Mouse (Mus musculus) limb, embryonic 14.5 days (tissue): ENCODE measurements around the gene Phgdh. TPM values are rescaled to one million over a fixed set of nuclear protein-coding genes. Genes with fewer than 3 reads are reported as not detected.
A peak's percentile ranks its signal among the peaks of the same experiment; 100 is the strongest.

Experiments used
- ATAC-seq: fragments of 200-750 bp; cut with Nextera tagmentation; 2 replicates; pipeline ENCODE4 v1.8.0; 2017; ENCODE audit warnings: low read depth, moderate number of reproducible peaks, moderate TSS enrichment; ENCODE audit not compliant: low FRiP score
- DNase-seq: peaks from one replicate; pipeline ENCODE4 v3.0.0-alpha.2; 2015; ENCODE audit warnings: low spot score
- H3K27ac ChIP-seq: fragments of 300-500 bp; sonication (generic); replicated peaks from 2 replicates; pipeline ENCODE4 v1.5.1; 2014; ENCODE audit warnings: low read depth, mild to moderate bottlenecking, low read length, moderate library complexity, mixed read lengths
- H3K27me3 ChIP-seq: fragments of 300-500 bp; sonication (generic); 2 replicates; pipeline ENCODE4 v1.6.1; 2014; ENCODE audit warnings: low read length, mixed read lengths; ENCODE audit not compliant: control insufficient read depth, insufficient read depth
- H3K36me3 ChIP-seq: fragments of 300-500 bp; sonication (generic); 2 replicates; pipeline ENCODE4 v1.6.1; 2014; ENCODE audit warnings: mild to moderate bottlenecking, low read length, moderate library complexity, mixed read lengths; ENCODE audit not compliant: control insufficient read depth, insufficient read depth
- H3K4me1 ChIP-seq: fragments of 300-500 bp; sonication (generic); 2 replicates; pipeline ENCODE4 v1.6.1; 2014; ENCODE audit warnings: antibody characterized with exemption, low read length, mixed read lengths; ENCODE audit not compliant: control insufficient read depth, insufficient read depth
- H3K4me2 ChIP-seq: fragments of 300-500 bp; sonication (generic); replicated peaks from 2 replicates; pipeline ENCODE4 v1.6.1; 2014; ENCODE audit warnings: low read depth, mild to moderate bottlenecking, low read length, moderate library complexity; ENCODE audit not compliant: severe bottlenecking
- H3K4me3 ChIP-seq: fragments of 300-500 bp; sonication (generic); replicated peaks from 2 replicates; pipeline ENCODE4 v1.5.1; 2014; ENCODE audit warnings: low read length
- H3K9ac ChIP-seq: fragments of 300-500 bp; sonication (generic); 2 replicates; pipeline ENCODE4 v1.6.1; 2014; ENCODE audit warnings: mild to moderate bottlenecking, low read depth, low read length, moderate library complexity; ENCODE audit not compliant: severe bottlenecking
- H3K9me3 ChIP-seq: fragments of 300-500 bp; sonication (generic); 2 replicates; pipeline ENCODE4 v1.6.1; 2016; ENCODE audit warnings: low read length; ENCODE audit not compliant: control insufficient read depth
- POLR2A ChIP-seq: fragments of 200-500 bp; IDR thresholded peaks from 2 replicates; pipeline ENCODE4 v1.8.0; 2012; ENCODE audit warnings: inconsistent platforms, mild to moderate bottlenecking, moderate library complexity, borderline replicate concordance; ENCODE audit not compliant: insufficient read depth, insufficient read length; ENCODE audit errors: extremely low read depth
- WGBS: fragments of 180-500 bp; shearing (Covaris S2); extraction: QIAGEN DNeasy Blood & Tissue Kit; methylation state at CpG from one replicate; pipeline ENCODE4 v1.1.7; 2014; 5-methylcytosine and 5-hydroxymethylcytosine counted together
- polyA plus RNA-seq, 2 experiments: library from polyadenylated mRNA; depleted of rRNA in 1 of 2; stranded (reverse) in 1 of 2; unstranded in 1 of 2; fragments of >200 nt; fragmentation: Nextera tagmentation in 1 of 2; extraction: Ambion mirVana in 1 of 2; gene quantifications; 2 replicates each; pipeline versions ENCODE4 v1.2.1 to v1.2.3; 2012 to 2014

Phgdh gene
- polyA plus RNA-seq, 2 experiments: 135 to 219 TPM

DNA sequence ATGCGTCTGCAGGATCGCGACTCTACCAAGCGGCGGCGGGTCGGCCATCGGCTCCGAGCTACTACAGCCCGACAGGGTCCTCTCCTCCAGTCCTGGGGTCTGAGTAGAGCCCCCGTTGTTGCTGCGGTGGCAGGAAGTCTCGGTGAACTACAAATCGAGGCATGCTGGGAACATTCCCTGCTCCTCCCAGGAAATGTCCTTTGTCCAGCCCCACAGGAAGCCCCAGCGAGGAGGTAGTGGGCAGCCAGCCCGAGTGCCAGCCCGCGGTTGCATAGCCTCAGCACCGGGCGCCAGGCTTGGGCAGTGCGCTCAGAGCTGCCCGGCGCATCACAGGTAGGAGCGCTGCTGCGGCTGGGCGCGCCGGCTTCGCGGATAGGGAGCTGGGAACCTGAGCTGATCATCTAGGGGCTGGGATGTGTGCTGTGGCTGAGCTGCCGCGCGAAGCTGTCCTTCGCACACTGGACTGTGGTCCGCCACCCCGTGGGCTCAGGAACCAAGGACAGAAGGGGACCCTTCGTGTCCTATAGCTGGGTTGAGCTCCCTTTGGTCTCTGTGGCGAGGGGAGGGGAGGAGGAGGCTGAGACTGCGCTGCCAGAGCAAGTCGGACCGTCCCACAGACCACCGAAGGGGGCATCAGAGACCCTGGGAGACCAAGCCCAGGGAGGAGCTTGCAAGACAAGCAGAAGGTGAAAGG lies 42.6 kb upstream of the Phgdh start, which contains the start of gene Zfp697:
TSS of gene Zfp697 (plus strand) at position 216 of the 694 bp plus-strand sequence.
- peak within 1 kb of the TSS; percentile 85 for H3K4me2 ChIP-seq
- H3K27me3 ChIP-seq: no peaks in the 10 kb centered on the region
- peaks cover 14% of the 10 kb centered on the region for H3K4me1 ChIP-seq
- TF ChIP-seq POLR2A: peak; percentile 61; the same call in 1 of the 2 replicates
- H3K36me3 ChIP-seq: no peaks in the 10 kb centered on the region
- DNase-seq: peak; percentile 85
- H3K4me3 ChIP-seq: peak within 1 kb of the TSS; percentile 72
- H3K9me3 ChIP-seq: no peaks in the 10 kb centered on the region
- ATAC-seq: peak; percentile 88
- under 1% methylated on average over 37 of the region's 42 CpGs for WGBS
- H3K27ac ChIP-seq: peak within 1 kb of the TSS; percentile 46; the same call in 1 of the 2 replicates
- H3K9ac ChIP-seq: peak within 1 kb of the TSS; percentile 80

DNA sequence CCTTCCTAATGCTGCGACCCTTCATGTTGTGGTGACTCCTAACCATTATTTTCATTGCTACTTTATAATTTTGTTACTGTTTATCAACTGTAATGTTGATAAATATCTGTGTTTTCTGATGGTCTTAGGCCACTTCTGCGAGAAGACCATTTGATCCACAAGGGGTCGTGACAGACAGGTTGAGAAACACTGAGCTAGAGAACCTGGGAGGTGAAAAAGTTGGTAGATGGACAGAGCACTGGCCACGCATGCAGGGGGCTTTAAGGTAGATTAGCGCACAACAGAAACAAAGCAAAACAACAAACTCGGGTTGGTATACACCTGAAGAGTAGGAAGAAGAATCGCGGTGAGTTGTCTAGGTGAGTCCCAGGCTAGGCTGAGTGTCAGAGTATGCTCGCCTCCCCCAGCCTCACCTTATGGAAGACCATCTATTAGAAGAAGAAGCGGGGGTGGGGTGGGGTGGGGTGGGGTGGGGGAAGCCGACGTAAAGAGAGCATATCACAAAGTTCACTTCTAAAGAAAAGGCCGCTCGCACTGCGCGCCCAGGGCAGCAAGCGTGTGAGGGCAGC lies 42.0 kb upstream of the Phgdh start:
- H3K9me3 ChIP-seq: no peaks in the 10 kb centered on the region
- 0 out of 2 replicates have a peak overlapping the region, but pooled peaks have one; percentile 46 for H3K27ac ChIP-seq
- peak overlapping the region; percentile 80 for H3K9ac ChIP-seq
- H3K36me3 ChIP-seq: no peaks in the 10 kb centered on the region
- TF ChIP-seq POLR2A: no peak
- DNase-seq (no peak), ATAC-seq (peak; percentile 21)
- H3K27me3 ChIP-seq: no peaks in the 10 kb centered on the region
- WGBS: 9% methylated on average over 17 of the region's 17 CpGs
- peaks cover 14% of the 10 kb centered on the region for H3K4me1 ChIP-seq
- peak overlapping the region; percentile 85 for H3K4me2 ChIP-seq
- H3K4me3 ChIP-seq: peak overlapping the region; percentile 72

GRCm38 (mm10) chr3:98379236-98379635 lies 39.4 kb upstream of the Phgdh start:
- Histone ChIP-seq H3K36me3 (no peaks in the 10 kb centered on the region), H3K4me3 (no peak overlapping the region), H3K9me3 (no peaks in the 10 kb centered on the region), H3K9ac (no peak overlapping the region), H3K27me3 (no peaks in the 10 kb centered on the region), H3K4me1 (peaks cover 14% of the 10 kb centered on the region), H3K27ac (no peak overlapping the region), H3K4me2 (no peak overlapping the region)
- TF ChIP-seq POLR2A: no peak
- 18% methylated on average over 7 of the region's 7 CpGs for WGBS
- DNase-seq: no peak
- ATAC-seq: no peak

GRCm38 (mm10) chr3:98378267-98378666 lies 38.5 kb upstream of the Phgdh start:
- no peak for DNase-seq
- 82% methylated on average over 4 of the region's 4 CpGs for WGBS
- Histone ChIP-seq H3K27me3 (no peaks in the 10 kb centered on the region), H3K36me3 (no peaks in the 10 kb centered on the region), H3K9ac (no peak overlapping the region), H3K27ac (no peak overlapping the region), H3K4me1 (peaks cover 10% of the 10 kb centered on the region), H3K9me3 (no peaks in the 10 kb centered on the region), H3K4me2 (no peak overlapping the region), H3K4me3 (no peak overlapping the region)
- no peak for ATAC-seq
- TF ChIP-seq POLR2A: no peak

DNA sequence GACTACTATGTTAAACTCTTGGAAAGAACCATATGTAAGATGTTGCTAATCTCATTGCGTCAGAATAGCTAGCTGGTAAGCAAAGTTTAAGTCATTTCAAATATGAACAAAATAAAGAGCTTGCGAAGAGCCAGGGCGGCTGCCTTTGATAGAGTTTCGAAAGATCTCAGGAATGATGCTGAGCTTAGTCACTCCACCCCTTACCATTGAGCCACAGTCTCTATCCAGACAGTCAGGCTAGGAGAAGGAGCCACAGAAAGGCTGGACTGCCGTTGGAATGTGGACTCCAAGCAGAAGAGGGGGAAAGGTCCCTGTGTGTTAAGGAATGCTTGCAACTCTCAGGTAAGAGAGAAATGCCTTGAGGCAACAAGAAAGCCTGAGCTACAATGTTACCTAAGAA lies 35.2 kb upstream of the Phgdh start:
- no peak for DNase-seq
- no peak for ATAC-seq
- Histone ChIP-seq H3K36me3 (no peaks in the 10 kb centered on the region), H3K4me3 (no peak overlapping the region), H3K9me3 (no peaks in the 10 kb centered on the region), H3K27ac (no peak overlapping the region), H3K27me3 (no peaks in the 10 kb centered on the region), H3K4me2 (no peak overlapping the region), H3K4me1 (no peaks in the 10 kb centered on the region), H3K9ac (no peak overlapping the region)
- WGBS: 81% methylated on average over 5 of the region's 5 CpGs
- no peak for TF ChIP-seq POLR2A
